Mouse (Mus musculus): ENCODE results near the gene Tm7sf3. TPM values are rescaled to one million over a fixed set of nuclear protein-coding genes. Genes with fewer than 3 reads are reported as not detected.

Gene Tm7sf3
- total and polyA plus RNA-seq, 2 experiments = 21.8 to 48.5 TPM

GRCm38 (mm10) chr6:146580381-146580926 is 62.2 kb downstream of the Tm7sf3 start:
- 31% methylated on average over 2 of the region's 2 CpGs for WGBS
- TF ChIP-seq POLR2A (IDR thresholded peaks at IDR 0.05; ENCODE audit: extremely low read depth, insufficient read depth, low read length) = no peak
- no peak for TF ChIP-seq CTCF (IDR thresholded peaks at IDR 0.05; ENCODE audit: low read depth, low read length)
- no peak overlapping the region for H3K9ac ChIP-seq (ENCODE audit: low read depth, low read length)
- DNase-seq (ENCODE audit: extremely low read depth, low read depth, low spot score) = no peak
- H3K79me2 ChIP-seq (ENCODE audit: control insufficient read depth, insufficient read depth, low read length) = peaks cover 11% of the 10 kb centered on the region; the same call in 1 of the 2 replicates
- H3K27me3 ChIP-seq (ENCODE audit: control insufficient read depth, insufficient read depth, low read length) = no peaks in the 10 kb centered on the region
- no peak overlapping the region for H3K4me3 ChIP-seq (ENCODE audit: insufficient read depth, low read depth, low read length)
- peaks cover 12% of the 10 kb centered on the region; the same call in 1 of the 2 replicates for H3K4me1 ChIP-seq (ENCODE audit: control insufficient read depth, insufficient read depth, low read length)
- no peak overlapping the region for H3K27ac ChIP-seq (replicated peaks; ENCODE audit: insufficient read depth, low read depth, low read length)
- H3K36me3 ChIP-seq (ENCODE audit: control insufficient read depth, insufficient read depth, low read length) = no peaks in the 10 kb centered on the region; the same call in 1 of the 2 replicates

DNA sequence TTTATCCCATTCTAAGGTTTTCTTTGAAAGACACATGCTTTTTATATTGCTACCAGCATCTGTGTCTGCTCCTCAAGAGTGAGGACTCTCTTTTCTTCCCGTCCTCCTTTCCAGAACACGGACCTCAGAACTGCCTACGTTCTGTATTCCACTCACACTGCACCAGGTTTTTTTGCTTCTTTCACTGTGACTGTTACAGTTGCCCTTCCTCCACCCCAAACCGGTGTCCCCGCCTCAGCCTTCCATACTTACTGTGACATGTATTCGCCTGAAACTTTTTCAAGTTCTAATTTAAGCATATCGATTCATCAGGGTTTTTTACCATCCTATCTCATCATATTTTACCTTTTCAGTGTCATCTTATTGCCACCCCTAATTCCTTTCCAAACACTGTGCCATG is 64.0 kb downstream of the Tm7sf3 start:
- Histone ChIP-seq H3K27me3 (ENCODE audit: control insufficient read depth, insufficient read depth, low read length) (no peaks in the 10 kb centered on the region), H3K27ac (replicated peaks; ENCODE audit: insufficient read depth, low read depth, low read length) (peak overlapping the region; percentile 92), H3K4me3 (ENCODE audit: insufficient read depth, low read depth, low read length) (peak overlapping the region; percentile 84), H3K9ac (ENCODE audit: low read depth, low read length) (peak overlapping the region; percentile 93), H3K4me1 (ENCODE audit: control insufficient read depth, insufficient read depth, low read length) (peaks cover 12% of the 10 kb centered on the region; the same call in 1 of the 2 replicates), H3K36me3 (ENCODE audit: control insufficient read depth, insufficient read depth, low read length) (peaks cover 6% of the 10 kb centered on the region; the same call in 1 of the 2 replicates), H3K79me2 (ENCODE audit: control insufficient read depth, insufficient read depth, low read length) (peaks cover 9% of the 10 kb centered on the region; the same call in 1 of the 2 replicates)
- DNase-seq (ENCODE audit: extremely low read depth, low read depth, low spot score) = peak; percentile 25
- 3% methylated on average over 7 of the region's 7 CpGs for WGBS
- TF ChIP-seq POLR2A (IDR thresholded peaks at IDR 0.05; ENCODE audit: extremely low read depth, insufficient read depth, low read length) = no peak
- no peak for TF ChIP-seq CTCF (IDR thresholded peaks at IDR 0.05; ENCODE audit: low read depth, low read length)

GRCm38 (mm10) chr6:146578111-146578531 is 64.5 kb downstream of the Tm7sf3 start:
- TF ChIP-seq CTCF (IDR thresholded peaks at IDR 0.05; ENCODE audit: low read depth, low read length) (no peak), POLR2A (IDR thresholded peaks at IDR 0.05; ENCODE audit: extremely low read depth, insufficient read depth, low read length) (no peak)
- peak; percentile 65 for DNase-seq (ENCODE audit: extremely low read depth, low read depth, low spot score)
- Histone ChIP-seq H3K9ac (ENCODE audit: low read depth, low read length) (peak overlapping the region; percentile 93), H3K79me2 (ENCODE audit: control insufficient read depth, insufficient read depth, low read length) (peaks cover 6% of the 10 kb centered on the region; the same call in 1 of the 2 replicates), H3K4me1 (ENCODE audit: control insufficient read depth, insufficient read depth, low read length) (peaks cover 12% of the 10 kb centered on the region; the same call in 1 of the 2 replicates), H3K4me3 (ENCODE audit: insufficient read depth, low read depth, low read length) (peak overlapping the region; percentile 84), H3K36me3 (ENCODE audit: control insufficient read depth, insufficient read depth, low read length) (peaks cover 6% of the 10 kb centered on the region; the same call in 1 of the 2 replicates), H3K27me3 (ENCODE audit: control insufficient read depth, insufficient read depth, low read length) (no peaks in the 10 kb centered on the region), H3K27ac (replicated peaks; ENCODE audit: insufficient read depth, low read depth, low read length) (peak overlapping the region; percentile 92)
- WGBS = 0% methylated on average over 22 of the region's 22 CpGs

DNA sequence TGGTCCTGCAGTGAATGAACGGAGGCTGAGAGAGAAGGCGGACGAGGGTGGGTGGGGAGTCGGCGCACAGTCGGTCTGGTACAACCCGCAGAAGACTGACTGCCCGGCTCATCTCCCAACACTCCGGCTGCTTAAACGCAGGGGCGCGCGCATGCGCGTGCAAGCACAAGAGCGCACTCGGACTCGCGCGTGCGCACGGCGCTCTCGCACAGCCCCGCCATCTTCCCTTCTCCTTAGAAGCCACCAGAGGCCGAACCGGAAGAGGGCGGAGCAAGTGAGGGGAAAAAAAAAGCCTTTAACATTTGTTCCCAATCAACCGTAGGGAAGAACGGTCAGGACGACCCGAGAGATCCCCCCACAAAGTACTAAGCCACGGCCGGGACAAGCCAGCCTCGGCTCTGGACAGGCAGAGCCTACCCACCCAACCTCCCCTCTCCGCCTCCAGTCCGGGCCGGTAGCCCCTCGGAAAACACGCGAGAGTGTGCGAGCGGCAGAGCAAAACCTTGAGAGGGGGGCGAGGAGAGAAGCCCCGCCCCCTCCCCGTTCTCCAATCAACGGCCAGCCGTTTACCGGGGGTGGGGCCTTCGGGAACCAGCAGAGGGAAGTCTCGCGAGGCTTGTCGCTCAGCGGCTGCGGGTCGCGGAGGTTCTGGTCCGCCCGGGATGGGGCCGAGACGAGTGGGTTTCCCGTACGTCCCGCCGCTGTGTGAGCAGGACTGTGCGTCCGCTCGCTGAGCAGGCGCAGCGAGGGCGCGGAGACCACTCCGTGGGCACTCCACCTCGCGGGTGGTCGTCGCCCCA is 65.1 kb downstream of the Tm7sf3 start, which contains the start of gene Ints13:
Gene Ints13, minus strand, starts transcription at position 526 of the 800 bp plus-strand sequence.
- Histone ChIP-seq H3K9ac (ENCODE audit: low read depth, low read length) (peak within 1 kb of the TSS; percentile 93), H3K36me3 (ENCODE audit: control insufficient read depth, insufficient read depth, low read length) (peaks cover 8% of the 10 kb centered on the region; the same call in 1 of the 2 replicates), H3K4me3 (ENCODE audit: insufficient read depth, low read depth, low read length) (peak within 1 kb of the TSS; percentile 84), H3K4me1 (ENCODE audit: control insufficient read depth, insufficient read depth, low read length) (peaks cover 12% of the 10 kb centered on the region; the same call in 1 of the 2 replicates), H3K79me2 (ENCODE audit: control insufficient read depth, insufficient read depth, low read length) (peaks cover 3% of the 10 kb centered on the region; the same call in 1 of the 2 replicates), H3K27ac (replicated peaks; ENCODE audit: insufficient read depth, low read depth, low read length) (peak within 1 kb of the TSS; percentile 95), H3K27me3 (ENCODE audit: control insufficient read depth, insufficient read depth, low read length) (no peaks in the 10 kb centered on the region)
- peak; percentile 93 for DNase-seq (ENCODE audit: extremely low read depth, low read depth, low spot score)
- WGBS = under 1% methylated on average over 76 of the region's 77 CpGs
- TF ChIP-seq CTCF (IDR thresholded peaks at IDR 0.05; ENCODE audit: low read depth, low read length) = no peak
- TF ChIP-seq POLR2A (IDR thresholded peaks at IDR 0.05; ENCODE audit: extremely low read depth, insufficient read depth, low read length) = peak; percentile 88

DNA sequence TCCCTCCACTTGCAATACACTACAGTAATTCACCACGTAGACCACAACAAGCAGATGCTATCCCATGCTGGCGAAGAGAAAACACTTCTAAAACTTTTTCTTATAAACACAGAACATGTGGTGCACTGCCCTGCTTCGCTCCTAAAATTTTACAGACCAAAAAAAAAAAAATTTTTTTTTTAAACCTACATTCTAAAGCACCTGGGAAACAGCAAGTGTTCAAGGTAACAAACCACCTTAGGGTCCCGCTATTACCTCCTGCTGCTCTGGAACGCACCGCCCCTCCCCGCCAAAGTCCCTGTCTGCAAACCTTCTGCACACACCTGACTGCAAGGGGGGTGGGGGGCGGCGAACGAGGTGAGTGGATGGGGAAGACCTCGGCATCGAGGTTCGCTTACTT is 65.7 kb downstream of the Tm7sf3 start, which contains the start of gene Fgfr1op2:
Gene Fgfr1op2, plus strand, starts transcription at position 301 of the 400 bp plus-strand sequence.
- peaks cover 3% of the 10 kb centered on the region; the same call in 1 of the 2 replicates for H3K79me2 ChIP-seq (ENCODE audit: control insufficient read depth, insufficient read depth, low read length)
- peak within 1 kb of the TSS; percentile 93 for H3K9ac ChIP-seq (ENCODE audit: low read depth, low read length)
- peaks cover 12% of the 10 kb centered on the region; the same call in 1 of the 2 replicates for H3K4me1 ChIP-seq (ENCODE audit: control insufficient read depth, insufficient read depth, low read length)
- no peak for TF ChIP-seq POLR2A (IDR thresholded peaks at IDR 0.05; ENCODE audit: extremely low read depth, insufficient read depth, low read length)
- 0% methylated on average over 13 of the region's 13 CpGs for WGBS
- H3K27me3 ChIP-seq (ENCODE audit: control insufficient read depth, insufficient read depth, low read length) = no peaks in the 10 kb centered on the region
- peaks cover 9% of the 10 kb centered on the region; the same call in 1 of the 2 replicates for H3K36me3 ChIP-seq (ENCODE audit: control insufficient read depth, insufficient read depth, low read length)
- peak within 1 kb of the TSS; percentile 95 for H3K27ac ChIP-seq (replicated peaks; ENCODE audit: insufficient read depth, low read depth, low read length)
- DNase-seq (ENCODE audit: extremely low read depth, low read depth, low spot score) = no peak
- peak within 1 kb of the TSS; percentile 84 for H3K4me3 ChIP-seq (ENCODE audit: insufficient read depth, low read depth, low read length)

Data from liver, adult 2 months (tissue).